Mouse (Mus musculus) brain, embryonic 18.5 days (tissue): Measurements from ENCODE around the gene Prkar2a.

ENCODE experiments used
- DNase-seq: peaks from one replicate; pipeline ENCODE4 v3.0.0-alpha.2; 2012; ENCODE audit warnings: low read depth, low spot score

The Prkar2a gene

DNA sequence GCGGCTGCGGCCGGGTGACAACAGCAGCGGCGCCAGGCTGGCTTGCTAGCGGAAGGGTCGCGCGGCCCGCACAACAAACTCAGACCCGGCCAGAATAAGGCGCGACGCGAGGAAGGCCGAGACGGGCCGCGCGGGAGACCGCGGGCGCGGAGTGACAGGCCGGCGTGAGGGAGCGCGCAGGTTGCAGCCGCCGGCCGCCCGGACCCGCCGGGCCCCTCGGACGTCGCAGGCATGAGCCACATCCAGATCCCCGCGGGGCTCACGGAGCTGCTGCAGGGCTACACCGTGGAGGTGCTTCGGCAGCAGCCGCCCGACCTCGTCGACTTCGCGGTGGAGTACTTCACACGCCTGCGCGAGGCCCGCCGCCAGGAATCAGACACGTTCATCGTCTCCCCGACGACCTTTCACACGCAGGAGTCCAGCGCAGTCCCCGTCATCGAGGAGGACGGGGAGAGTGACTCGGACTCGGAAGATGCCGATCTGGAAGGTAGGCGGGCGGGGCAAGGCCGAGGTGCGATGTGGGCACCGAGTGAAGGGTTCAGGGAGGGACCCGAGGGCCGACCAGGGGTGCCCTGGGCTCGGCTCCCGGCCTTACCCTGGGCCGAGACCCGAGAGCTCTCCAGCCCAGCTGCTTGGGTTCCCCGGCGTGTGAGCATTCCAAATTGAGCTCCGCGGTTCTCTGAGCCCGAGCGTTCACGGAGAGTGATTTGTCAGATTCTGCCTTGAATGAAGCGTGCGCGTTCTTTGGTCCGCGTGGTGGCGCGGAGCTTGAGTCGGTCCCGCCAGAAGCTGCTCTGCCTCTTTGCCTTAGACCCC is 3.3 kb downstream of the Prkar2a start:
- DNase-seq: no peak

DNA sequence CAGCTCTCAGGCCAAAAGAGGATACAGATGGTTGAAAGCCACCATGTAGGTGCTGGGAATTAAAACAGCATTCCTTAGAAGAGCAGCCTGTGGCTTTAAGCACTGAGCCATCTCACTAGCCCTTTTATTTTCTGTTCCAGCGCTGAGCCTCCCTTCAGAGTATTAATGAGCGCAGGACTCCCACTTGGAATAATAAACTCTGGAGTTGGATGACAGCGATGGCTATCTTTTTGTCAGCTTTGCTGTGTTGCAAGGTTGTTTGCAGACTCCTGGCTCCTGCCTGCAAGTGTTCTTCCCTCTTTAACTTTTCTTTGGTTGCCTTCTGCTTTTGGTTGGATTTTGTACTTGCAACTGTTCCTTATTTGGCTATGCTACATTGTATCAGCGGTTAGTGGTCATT is 4.8 kb downstream of the Prkar2a start:
- no peak for DNase-seq

DNA sequence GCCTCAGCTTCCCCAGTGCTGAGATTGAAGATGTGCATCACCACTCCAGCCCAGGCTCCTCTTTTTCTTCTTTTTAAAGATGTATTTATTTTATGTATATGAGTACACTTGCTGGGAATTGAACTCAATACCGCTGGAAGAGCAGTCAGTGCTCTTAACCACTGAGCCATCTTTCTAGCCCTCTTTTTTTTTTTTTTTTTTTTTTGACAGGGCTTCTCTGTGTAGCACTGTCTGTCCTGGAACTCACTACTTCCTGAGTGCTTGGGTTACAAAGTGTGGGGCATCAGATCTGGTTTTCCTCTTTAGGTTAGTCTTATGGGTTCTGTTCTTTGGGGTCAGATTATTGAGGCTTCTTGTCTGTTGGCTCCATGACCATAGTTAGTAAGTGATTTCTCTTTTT is 5.4 kb downstream of the Prkar2a start:
- no peak for DNase-seq

DNA sequence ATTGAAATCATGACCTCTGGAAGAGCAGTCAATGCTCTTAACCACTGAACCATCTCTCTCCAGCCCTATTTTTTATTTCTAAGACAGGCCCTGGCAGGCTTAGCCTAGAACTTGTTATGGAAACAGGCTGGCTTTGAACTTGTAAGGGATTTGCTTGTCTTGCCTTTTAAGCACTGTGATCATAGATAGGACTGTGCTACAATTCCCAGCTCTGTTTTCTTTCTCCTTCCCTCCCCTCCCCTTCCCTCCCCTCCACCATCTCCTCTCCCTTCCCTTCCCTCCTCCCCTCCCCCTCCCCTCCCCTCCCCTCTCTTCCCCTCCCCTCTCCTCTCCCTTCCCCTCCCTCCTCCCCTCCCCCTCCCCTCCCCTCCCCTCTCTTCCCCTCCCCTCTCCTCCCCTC is 13.4 kb downstream of the Prkar2a start:
- no peak for DNase-seq

DNA sequence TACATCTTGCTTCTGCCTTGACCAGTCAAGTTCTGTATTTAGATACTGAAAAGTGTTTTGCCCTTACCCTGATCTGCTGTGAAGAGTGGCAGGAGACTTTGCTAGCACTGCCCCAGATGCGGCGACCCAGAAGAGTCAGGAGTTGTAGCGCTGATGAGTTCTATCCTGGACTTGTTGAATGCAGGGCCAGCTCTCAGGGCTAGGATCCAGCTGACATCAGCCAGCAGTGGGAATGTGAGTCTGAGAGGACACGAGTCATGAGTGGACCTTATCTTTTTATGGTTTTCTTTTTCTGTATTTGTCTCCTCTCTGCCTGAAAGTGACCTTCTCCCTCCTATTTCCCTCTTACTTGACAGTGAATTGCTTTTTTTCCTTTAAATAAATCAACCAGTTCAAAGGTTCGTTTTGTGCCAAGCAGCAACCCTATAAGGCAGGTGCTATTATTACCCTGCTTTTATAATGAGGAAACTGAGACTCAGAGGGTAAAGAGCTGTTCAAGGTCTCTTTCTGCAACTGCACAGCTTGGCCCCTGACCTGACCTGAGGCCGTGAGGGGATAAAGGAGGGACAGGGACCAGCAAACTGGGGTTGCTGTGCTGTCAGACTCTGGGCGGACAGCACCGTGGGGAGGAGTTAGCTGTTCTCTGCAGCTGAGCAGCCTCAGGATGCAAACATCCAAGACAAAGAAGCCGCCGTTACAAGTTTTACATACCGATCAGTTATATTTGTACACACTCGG is 14.4 kb downstream of the Prkar2a start:
- DNase-seq: no peak

DNA sequence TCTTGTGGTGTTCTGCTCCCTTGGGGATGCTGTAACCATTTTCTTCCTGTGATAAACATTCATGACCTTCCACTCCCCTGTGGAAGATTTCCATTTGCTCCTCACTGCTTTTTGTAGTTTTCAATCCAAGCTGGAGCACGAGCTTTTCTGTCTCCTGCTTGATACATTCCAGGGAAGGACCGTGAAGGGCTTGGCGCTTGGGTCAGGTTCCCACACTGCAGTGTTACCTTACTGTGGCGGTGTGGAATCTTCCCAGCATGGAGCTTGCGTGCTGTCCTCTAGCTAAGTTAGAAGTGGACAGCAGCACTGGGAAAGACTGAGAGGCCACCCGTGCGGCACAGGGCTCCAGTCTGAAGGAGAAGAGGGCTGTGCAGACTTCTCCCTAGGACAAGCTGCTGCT is 15.5 kb downstream of the Prkar2a start:
- DNase-seq: no peak

DNA sequence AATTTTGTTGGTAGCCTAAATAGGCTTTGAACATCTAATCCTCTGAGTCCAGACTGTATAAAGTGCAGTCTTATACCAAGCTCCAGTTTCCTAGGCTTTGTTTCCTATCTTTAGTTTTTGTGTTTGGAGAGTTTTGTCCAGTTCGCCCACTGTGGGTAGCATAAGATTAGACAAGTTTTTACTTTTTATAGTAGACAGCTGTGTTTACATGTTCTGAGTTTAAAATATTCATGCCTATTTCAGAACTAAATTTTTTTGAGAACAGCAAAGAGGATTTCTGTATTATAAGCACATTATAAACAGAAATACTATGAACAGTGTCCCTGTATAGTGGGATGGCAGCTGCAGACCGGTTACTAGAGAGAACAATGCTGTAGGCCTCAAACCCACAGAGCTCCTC is 18.1 kb downstream of the Prkar2a start:
- DNase-seq: no peak

DNA sequence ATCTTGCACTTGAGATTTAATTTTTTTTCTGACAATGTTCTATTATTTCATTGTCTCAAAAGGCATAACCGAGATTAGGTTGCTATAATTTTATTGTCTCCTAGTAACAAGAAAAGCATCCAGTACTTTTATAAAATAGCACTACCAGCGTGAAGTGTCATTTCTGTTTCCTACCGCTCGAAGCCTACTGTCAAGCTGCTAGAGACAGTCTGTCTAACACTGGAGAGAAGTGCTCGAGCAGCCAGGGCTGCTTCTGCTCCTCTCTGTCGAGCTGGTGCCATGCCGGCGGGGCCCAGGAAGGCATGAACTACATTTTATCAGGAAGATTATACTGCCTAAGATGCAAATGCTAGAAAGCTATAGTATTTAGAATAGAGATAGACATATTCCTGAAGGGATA is 19.7 kb downstream of the Prkar2a start:
- DNase-seq: no peak

DNA sequence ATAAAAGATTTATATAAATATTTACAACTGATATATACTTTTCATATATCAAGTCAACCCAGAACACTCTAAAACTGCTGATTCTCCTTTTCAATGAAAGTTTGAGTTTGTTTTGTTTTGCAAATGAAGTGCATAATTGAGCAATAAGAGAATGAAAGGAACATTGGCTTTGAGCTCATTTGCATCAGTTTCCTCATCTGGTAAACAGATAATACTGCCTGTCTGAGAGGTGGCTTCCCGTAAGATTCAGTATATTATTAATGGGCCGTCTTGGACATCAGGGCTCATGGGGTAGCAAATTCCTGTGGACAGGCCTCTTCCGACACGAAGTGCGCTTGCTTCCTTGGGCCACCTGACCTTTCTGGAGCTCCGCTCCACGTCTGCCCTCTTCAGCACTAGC is 21.7 kb downstream of the Prkar2a start:
- DNase-seq: no peak

DNA sequence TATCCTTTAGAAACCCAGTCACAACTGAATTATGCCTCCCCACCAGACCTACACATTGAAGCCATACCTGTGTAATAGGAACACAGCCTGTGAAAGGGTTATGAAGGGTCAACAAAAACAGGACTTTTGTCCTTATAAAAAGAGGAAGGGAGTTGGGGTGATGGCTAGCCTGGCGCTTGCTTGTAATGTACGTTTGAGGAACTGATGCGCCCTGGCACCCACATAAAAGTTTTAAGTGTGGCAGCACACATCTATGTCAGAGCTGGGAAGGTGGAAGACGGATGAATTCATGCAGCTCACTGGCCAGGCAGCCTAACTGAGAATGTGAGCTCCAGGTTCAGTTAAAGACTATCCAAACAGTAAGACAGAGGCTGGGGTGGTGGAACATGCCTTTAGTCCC is 27.1 kb downstream of the Prkar2a start:
- no peak for DNase-seq

DNA sequence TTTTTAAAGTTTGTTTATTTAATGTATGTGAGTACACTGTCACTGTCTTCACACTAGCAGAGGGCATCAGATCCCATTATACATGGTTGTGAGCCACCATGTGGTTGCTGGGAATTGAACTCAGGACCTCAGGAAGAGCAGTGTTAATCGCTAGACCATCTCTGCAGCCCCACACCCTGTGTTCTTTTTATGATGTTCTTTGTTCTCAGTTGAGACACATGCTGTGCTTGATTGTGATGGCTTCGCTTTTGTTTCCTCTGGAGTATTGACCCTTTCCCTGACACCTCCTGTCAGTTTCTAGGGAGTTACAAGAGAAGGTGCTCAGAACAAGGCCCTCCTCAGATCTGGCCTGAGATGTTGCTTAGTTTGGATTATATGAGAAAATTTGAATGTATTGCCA is 34.6 kb downstream of the Prkar2a start:
- DNase-seq: no peak

DNA sequence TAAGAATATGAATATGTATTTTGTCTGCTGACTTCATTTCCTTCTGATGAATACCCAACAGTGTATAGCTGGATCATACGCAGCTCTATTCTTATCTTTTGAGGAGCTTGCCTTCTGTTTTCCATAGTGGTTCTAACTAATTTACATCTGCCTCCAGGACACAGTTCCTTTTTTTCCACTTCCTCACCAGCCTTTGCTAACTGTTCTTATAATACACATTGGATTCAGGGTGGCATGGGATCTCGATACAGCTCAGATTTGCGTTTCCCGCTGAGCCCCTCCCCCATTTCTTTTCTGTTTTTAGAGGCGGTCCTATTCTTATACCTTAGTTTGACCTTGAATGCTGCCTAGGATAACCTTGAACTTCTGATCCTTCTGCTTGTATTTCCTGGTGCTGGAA is 37.0 kb downstream of the Prkar2a start:
- no peak for DNase-seq

DNA sequence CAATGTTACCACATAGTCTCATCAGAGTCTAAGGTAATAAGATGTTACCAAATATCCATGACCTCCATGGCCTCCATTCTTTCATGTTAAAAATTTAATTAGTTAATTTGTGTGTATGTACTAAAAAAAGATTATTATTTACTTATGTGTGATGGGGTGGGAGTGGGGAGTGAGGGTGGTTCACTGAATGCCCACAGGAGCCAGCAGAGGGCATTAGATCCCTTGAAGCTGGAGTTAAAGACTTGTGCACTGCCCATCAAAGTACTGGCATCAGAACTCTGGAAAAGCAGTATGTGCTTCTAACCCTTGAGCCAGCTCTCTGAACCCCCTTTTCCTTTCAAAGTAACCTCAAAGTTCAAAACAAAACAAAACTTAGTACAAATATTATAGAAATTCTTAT is 39.9 kb downstream of the Prkar2a start:
- no peak for DNase-seq

DNA sequence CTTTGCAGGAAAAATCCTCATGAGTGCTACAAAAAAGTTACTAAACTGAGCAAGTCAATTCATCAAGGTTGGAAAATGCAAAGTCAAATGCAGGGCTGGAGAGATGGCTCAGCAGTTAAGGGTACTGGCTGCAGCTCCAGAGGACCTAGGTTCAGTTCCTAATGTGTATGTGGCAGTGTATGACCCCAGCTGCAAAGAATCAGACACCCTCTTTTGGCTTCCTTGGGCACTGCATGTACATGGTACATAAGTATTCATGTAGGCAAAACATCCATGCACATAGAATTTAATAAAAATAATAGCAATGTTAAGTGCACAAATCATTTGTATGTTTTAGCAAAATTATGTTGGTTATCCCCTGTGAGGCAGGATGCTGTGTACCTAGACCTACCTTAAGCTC is 43.3 kb downstream of the Prkar2a start:
- no peak for DNase-seq

DNA sequence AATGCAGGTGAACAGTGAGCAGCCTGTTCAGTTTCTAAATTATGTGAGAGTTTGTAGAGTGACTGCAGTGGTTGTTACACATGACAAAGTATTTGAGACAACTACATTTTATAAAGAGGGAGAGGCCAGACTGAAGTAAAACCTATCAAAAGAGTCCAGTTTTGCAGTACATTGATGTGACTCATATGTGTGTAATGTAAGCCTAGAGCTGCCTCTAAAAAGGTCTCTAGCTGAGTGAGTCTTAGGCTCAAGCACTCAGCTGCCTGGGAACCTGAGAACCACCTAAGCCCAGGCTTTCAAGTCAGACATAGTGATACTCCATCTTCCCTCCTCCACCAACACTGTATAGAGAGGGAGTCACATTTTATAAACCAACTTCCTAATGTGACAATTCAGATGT is 45.5 kb downstream of the Prkar2a start:
- no peak for DNase-seq

DNA sequence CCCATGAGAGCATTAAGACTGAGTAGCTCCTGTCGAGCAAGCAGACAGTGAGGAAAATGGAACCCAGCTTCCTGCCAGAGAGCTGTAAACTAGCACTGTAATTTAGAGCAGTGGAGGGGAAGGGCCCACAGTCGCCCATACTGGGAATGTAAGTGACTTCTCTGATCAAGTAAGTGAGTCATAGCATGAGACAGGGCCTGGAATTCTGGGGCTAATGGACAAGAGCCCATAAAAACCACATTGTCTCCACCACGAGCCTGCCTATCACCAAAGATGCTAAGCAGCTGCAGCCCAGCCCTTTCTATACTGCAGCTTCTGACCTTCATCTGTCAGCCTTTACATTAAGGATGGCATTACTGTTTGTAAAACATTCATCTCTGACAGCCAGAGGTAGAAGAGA is 50.1 kb downstream of the Prkar2a start:
- DNase-seq: no peak

DNA sequence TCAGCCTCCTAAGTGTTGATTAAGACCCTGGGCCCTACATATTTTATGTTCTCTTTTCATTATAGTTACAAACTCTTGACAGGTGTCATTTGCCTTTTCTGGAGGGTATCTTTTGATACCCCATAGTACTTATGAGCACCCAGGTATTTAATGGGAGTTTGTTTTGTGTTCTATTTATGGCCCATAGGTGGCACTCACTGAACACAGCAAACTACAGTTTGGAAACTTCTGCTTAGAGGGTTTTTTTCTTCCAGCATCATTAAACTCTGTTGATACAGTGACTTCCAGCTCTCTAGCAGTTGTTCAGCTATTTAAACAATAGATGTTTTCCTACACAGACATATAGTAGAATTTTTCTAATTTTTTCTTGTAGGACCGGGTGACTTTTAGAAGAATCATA is 50.9 kb downstream of the Prkar2a start:
- DNase-seq: no peak

DNA sequence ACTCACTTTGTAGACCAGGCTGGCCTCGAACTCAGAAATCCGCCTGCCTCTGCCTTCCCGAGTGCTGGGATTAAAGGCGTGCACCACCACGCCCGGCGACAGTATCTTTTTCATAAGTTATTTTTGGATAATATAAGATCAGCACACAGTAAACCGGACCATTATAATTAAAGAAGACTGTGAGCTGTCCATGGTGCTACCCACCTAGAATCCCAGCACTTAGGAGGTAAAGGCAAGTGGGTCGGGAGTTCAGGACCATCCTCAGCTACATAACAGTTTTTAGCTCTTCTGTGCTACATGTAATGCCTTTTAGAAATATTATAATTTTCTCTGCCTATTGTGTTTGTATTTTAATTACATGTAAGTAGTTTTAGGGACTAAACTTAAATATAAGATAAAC is 52.9 kb downstream of the Prkar2a start:
- no peak for DNase-seq

DNA sequence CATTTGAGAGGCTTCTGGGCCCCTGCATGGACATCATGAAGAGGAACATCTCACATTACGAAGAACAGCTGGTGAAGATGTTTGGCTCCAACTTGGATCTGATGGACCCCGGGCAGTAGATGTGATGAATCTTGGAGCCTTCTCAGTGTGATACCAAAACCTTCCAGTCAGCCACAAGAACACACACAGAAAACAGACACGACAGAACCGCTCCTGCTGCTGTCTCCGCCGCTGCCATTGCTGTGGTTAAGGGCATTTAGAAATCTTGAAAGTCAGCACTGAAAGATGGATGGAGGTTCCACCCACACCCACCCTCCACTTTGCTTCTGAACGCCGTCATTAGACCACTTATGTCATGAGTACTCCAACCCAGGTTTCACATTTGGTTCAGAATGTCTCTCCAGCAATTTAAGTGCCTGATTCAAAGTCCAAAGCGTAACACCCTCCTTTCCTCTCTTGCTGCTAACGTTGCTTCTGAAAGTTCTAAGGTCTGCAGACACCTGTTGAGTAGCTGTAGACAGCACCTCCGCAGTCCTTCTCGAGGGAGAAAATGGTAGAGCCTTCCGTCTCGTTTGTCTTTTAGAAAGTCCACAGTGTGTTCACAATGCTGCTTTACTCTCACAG is 57.9 kb downstream of the Prkar2a start:
- no peak for DNase-seq

DNA sequence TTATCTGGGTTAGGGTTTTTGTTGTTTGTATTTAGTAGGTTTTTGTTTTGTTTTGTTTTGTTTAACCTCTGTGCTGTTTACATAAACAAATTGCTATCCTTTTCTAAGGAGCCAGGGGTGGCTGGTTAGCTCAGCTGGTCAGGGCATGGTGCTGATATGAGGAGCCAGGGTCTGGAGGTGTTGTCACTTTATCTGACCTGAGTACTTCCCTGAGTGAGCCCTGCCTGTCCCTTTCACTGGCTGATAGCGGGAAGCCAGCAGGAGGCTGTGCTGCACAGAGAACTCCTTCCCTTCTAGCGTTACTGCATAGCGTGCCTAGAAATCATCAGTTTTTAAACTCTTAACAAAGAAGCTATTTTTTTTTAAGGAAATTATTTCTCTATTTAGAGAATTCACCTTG is 58.6 kb downstream of the Prkar2a start:
- no peak for DNase-seq

DNA sequence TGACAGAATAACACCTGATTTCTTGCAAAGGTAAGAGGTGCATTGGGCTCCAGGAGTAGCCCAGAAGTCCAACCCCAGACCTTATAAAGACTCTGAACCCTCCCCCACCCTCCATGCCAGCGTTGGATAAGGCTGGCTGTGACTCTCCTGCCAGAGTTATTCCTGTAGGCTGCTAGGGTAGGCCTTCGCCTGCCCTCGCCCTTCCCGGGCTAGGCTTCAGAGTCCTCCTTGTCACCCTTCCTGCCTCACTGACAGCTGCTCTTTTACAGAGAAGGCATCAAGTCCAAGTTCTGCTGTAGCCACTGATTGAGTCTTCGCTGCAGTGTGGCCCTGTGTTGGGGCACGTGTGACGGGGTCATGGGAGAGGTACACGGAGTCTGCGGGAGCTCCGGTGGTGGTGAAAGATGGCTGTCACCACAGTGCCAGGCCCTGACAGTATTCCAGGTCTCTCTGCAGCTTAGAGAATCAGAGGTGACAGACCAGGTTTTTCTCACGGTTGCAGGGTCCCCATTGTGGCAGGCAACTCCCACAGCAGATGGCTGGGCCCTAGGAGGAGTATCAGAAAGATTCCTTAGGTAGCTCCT is 59.6 kb downstream of the Prkar2a start:
- no peak for DNase-seq

DNA sequence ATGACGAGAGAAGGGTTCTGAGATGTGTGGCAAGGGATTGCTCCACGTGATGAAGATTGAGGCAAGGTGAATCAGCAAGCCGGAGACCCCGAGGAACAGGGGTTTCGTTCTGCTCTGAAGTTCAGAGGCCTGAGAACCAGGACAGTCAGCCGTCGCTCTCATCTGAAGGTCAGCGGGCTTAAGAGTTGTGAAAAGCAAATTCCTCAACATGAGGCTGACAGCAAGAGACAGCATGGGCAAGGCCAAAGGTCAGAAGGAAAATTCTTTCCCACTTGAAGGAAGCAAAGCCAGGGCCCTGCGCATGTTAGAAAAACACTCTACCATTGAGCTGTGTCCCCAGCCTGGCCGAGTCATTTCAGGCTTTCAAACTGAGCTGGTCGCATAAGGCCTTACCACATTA is 61.5 kb downstream of the Prkar2a start:
- no peak for DNase-seq
